Mouse (Mus musculus): ENCODE measurements around the gene C130050O18Rik.

DNA sequence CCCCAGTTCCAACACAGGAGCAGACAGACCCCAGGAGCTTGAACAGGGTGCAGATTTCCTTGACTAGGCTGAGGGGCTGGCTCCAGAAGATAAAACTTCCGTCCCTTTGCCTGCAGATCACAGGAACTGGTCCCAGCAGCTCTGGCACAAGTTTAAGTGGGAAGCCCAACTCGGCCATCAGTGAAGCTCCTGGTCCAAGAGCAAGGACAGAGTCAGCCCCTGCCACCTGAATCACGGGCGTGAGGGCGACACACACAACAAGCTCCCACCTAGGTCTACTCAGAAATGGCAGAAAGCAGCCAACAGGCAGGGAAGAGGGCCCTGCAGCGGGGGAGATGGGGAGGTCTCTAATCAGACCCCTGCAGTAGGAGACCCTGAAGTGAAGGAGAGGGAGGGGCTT, 34.7 kb upstream of the C130050O18Rik start:
- TF ChIP-seq CTCF (IDR thresholded peaks at IDR 0.05; ENCODE audit: low read depth) (no peak), EP300 (IDR thresholded peaks at IDR 0.05; ENCODE audit: low read depth) (no peak)

Data from liver, embryonic 14.5 days (tissue).